Mouse (Mus musculus) CD4-positive, CD25-positive, alpha-beta regulatory T cell, adult 2 months (primary cell): Measurements from ENCODE around the gene C2cd4a.

Source experiments
- DNase-seq: peaks from one replicate; pipeline ENCODE4 v3.0.0-alpha.2; 2012; ENCODE audit warnings: low read depth, low spot score

The C2cd4a gene

DNA sequence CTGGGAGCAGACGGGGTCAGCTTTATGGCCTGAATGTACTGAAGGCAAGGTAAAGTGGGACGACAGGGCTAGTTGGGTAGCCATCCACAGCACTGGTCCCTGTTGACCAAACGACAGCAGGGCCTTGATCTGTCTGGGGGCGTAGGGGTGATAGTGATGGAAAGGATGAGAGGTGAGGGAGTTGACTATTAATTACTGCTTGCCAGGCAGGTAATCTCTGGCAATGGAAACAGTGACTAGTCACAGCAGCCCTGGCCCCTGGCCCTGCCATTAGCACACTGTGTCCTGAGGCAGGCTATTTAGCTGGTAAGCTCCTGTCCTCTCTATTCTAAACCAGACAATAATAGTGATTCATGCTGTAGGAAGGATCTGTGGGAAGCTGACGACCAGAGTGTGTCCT is 39.7 kb downstream of the C2cd4a start:
- peak; percentile 15 for DNase-seq

DNA sequence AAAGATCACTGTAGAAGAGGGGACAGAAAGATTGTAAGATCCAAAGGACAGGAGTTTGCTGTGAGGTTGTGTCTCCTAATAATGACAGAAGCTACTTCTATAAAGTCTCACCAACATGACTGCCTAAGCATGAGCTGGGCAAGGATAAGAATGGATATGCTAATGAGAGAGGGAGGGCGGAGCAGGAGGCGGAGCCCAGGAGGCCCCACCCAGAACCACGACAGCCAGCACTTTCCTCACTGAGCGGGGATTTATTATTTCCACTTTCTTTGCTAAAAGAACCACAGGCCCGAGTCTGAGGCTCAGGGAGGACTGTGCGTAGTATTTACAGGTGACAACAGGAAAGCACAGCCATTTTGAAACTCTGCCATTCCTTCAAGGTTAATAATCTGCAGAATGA is 44.5 kb downstream of the C2cd4a start:
- no peak for DNase-seq

DNA sequence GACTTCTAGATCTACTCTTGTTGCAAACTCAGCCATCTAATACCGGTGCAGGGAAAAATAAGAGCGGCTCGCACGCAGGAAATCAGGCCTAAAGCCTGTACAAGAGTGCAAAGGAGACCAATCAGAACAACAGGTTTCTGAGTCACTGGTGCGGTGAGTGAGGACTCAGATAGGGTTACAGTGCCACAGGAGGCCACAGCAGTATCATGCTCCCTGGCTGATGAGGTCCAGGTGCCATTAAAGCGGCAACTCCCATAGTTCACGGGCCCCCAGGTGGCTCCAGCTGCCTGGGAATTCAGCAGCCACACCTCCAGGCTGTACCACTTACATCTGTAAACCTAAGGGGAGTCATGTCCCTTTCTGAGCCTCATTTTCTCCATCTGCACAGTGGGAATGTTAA is 45.8 kb downstream of the C2cd4a start:
- no peak for DNase-seq

DNA sequence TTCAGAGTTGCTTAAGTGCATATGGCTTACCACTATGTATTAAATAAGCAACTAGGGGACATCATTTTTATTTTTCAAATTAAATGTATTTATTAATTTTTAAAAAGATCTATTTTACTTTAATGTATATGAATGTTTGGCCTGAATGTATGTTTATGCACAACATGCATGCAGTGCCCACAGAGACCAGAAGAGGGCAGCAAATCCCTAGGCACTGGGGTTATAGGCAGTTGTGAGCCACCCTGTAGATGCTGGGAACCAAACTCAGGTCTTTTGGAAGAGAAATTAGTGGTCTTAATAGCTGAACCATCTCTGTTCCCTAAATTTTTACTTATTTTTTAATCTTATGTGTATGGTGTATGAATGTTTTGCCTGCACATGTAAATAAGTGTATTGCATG is 48.2 kb downstream of the C2cd4a start:
- DNase-seq: peak; percentile 39

DNA sequence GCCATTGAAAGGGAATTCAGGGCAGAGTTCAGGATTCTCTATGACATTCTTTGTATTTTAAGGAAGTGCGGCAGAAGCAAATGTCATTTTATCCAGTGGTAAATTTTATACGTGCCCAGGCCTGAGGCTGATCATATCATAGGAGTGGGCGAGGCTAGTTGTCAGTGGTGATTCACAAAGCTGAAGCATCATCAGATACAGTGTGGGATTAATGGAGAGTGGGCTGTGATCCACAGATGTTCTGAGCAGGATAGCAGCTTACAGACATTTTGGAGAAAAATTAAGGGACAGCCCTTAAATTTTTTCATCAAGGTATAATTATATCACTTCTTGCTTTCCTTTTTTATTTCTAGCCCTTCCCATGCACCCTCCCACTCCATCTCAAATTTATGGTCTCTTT is 48.7 kb downstream of the C2cd4a start:
- no peak for DNase-seq

DNA sequence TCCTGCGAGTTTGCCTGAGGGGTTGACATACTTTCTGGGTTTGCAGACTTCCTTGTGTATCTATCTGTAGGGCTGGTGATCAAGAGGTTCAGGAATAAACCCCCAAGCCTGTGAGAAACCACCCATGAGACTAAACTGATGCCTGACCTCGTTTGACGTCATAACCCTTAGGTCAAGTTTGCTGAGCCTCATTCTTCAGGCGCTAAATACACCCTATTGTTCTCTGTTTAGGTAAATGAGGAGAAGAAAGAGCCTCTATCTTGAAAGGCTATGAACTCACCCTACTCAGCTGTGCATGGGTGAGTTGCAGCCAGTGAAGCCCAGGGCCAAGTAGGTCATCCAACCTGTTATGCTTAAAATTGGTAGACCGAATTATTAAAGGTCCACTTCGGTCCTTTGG is 49.3 kb downstream of the C2cd4a start:
- no peak for DNase-seq
